Mouse (Mus musculus) lung, embryonic 15.5 days (tissue): Measurements from ENCODE around the gene Rasgef1c. TPM values are rescaled to one million over a fixed set of nuclear protein-coding genes. Genes with fewer than 3 reads are reported as not detected.

Source experiments
- microRNA-seq: library from miRNA; unstranded; fragments of <30 nt; microRNA quantifications from one replicate; pipeline ENCODE4, GENCODE M21; 2016
- polyA plus RNA-seq: library from polyadenylated mRNA; unstranded; fragments of >200 nt; fragmentation: Nextera tagmentation; extraction: Ambion mirVana; gene quantifications from 2 replicates; pipeline ENCODE4 v1.2.1, GENCODE M21; 2015

Gene Rasgef1c
- polyA plus RNA-seq, 1 experiment from 2014 or later, result 0.15 TPM

Small RNAs within 50 kb of the gene (microRNA-seq; reads per million reads assigned to microRNA genes)
- not detected for gene Gm23492

Other genes with a start within 250 kb of the Rasgef1c start
- gene Scgb3a1, start 238.2 kb upstream of the Rasgef1c start, polyA plus RNA-seq, result 0.81 TPM in 1 of 2 replicates, not detected in the other
- gene Cnot6, start 189.1 kb upstream of the Rasgef1c start, polyA plus RNA-seq, result 61.9 and 62.6 TPM in 2 replicates
- gene Gfpt2, start 107.7 kb upstream of the Rasgef1c start, polyA plus RNA-seq, result 10.3 and 10.6 TPM in 2 replicates
- 36.1 and 38.8 TPM in 2 replicates for gene Mapk9, start 55.1 kb upstream of the Rasgef1c start, polyA plus RNA-seq
- 55.5 and 58.0 TPM in 2 replicates for gene Rnf130, start 123.5 kb downstream of the Rasgef1c start, polyA plus RNA-seq
- 40.0 and 46.5 TPM in 2 replicates for gene Tbc1d9b, start 229.6 kb downstream of the Rasgef1c start, polyA plus RNA-seq